Mouse (Mus musculus): ENCODE data around the gene Ubap1. TPM values are rescaled to one million over a fixed set of nuclear protein-coding genes. Genes with fewer than 3 reads are reported as not detected.

The Ubap1 gene
- 21.1 and 28.6 TPM in 2 replicates for total RNA-seq (2015)
- total RNA-seq (2017), result 23.2 and 27.4 TPM in 2 replicates

DNA sequence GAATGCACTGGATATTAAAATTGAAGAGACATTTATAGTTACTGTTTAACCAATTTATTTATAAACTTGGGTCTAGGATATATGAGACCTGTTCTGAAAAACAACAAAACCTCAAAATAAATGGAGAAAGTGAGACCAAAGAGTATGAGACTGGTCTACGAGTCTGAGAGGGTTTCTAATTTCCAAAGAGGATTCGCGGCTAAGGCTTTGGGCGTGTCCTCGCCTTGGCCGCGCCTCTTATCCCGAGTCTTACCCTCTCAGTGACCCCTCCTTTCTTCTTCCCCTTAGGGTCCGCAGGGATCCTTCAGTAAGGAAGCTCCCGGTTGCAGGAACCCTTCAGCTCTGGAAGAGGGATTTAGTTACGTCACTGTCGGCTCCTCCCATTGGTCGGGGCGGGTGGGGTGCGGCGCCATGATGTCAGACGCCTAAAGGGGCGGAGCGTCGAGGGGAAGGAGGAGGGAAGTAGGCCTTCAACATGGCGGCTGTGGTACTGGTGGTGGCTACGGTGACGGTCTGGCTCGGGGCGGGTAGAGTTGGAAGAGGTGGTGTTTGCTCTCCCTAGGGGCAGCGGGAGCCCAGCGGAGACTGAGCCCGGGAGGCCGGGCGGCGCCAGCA lies at the start of gene Ubap1:
Gene Ubap1 (plus strand): TSS at position 413 of the 615 bp plus-strand sequence.
- peak; percentile 97 for ATAC-seq (replicated peaks; ENCODE audit: poor library complexity)

DNA sequence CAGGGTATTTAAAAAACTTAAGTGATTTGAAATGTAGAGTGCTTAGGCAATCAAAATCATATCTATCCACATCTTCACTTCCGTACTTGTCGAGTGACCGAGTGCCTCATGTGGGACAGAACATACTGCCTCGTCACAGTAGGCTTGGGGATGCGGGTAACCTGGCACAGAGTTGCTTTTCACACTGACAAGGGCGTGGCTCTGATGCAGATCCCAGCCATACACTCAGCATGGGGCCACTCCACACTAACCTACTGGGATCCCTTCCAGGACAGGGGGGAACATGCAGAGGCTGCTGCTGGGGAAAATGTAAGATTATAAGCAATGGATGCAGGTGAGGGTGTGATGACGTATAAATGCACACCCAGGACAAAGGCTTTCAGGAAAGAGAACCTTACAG lies 45.1 kb upstream of the Ubap1 start:
- peak; percentile 47; the same call in 1 of the 2 replicates for ATAC-seq (replicated peaks; ENCODE audit: poor library complexity)

DNA sequence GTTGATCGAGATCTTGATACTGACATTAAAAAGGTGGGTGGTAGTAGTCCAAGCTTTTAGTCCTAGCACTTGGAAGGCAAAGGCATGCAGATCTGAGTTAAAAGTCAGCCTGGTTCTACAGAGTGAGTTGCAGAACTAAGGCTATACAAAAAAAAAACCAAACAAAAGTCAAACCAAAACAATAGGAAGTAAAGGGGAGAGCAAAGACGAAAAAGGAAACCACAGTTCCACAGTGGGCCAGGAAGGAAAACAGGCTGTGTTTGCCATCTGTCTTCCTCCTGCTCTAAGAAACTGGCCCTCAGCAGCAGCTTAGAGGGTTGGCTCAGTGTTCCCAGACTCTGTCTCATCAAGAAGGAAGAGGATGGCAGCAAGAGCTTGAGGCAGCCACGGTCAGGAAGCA lies 44.5 kb upstream of the Ubap1 start:
- ATAC-seq (replicated peaks; ENCODE audit: poor library complexity), result peak; percentile 62

DNA sequence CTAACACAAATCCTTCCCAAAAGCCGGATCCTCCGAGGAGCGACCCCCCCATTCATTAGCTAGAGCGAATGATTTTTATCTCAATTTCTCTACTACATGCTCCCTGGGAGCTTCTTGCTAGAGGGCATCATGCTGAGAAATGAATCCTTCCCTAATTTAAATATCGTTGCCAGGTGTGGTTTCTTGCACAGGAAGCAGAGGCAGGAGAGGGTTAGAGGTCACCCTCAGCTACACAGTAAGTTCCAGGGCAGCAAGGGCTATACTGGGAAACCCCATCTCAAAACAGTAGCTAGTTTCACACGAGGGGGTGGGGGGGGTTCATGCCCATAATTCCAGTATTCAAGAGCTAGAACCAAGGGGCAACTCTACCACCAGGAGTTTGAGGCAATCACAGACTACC lies 41.4 kb upstream of the Ubap1 start:
- ATAC-seq (replicated peaks; ENCODE audit: poor library complexity), result no peak

DNA sequence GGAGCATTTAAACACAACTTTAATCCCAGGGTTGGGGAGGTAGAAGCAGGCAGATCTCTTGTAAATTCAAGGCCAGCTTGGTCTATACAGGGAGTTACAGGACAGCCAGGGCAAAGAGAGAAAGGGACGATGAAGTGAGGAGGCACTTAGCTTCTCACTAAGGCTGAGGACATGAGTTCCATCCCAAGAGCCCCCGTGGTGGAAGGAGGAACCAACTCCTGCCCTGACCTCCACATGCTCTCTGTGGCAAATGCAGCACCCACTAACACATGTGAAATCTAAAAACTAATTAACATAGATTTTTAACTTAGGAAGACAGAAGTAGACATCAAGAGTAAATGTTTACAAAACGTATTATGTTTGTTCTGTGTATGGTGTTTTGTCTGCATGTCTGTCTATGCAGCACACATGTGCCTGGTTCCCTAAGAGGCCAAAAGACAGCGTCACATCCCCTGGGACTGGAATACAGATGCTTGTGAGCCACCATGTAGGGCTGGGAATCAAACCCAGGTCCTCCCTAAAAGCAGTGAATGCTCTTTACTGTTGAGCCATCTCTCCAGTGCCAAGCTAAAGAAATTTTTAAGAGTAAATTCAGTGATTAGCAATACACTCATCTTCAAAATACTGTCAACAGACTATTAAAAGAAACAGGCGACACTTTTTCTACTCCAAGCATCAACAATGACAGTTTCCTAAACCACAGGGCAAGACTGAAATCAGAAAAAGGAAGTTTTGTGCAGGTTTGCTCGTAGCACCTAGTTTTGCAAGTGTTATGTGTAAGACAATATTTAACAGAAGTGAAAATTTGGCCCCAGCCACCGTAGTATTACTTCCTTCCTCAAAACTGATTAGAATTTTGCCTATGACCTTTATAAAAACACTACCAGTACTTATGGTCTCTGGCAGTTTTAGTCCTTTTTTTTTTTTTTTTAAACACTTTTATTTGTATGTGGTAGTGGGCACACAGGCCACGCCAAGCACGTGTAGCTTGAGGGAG lies 37.9 kb upstream of the Ubap1 start:
- peak; percentile 32 for ATAC-seq (replicated peaks; ENCODE audit: poor library complexity)

DNA sequence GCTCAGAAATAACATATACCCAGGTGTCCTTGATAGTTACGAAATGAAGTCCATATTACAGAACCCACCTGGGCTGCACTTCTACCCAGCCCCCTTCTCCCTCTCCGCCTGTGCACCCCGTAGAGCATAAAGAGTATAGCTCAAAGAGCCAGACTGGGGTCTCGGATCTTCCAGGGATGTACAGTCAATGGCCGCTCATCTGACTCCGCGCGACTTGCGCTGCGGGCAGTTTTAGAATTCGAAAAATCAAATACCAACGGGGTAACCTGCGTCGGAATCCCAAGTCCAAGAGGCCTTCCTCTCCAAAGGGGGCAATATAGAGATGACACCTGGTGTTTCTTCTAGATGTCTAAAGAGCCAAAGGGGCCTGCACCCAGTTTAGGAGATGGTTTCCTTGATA lies 35.1 kb upstream of the Ubap1 start:
- no peak for ATAC-seq (replicated peaks; ENCODE audit: poor library complexity)

DNA sequence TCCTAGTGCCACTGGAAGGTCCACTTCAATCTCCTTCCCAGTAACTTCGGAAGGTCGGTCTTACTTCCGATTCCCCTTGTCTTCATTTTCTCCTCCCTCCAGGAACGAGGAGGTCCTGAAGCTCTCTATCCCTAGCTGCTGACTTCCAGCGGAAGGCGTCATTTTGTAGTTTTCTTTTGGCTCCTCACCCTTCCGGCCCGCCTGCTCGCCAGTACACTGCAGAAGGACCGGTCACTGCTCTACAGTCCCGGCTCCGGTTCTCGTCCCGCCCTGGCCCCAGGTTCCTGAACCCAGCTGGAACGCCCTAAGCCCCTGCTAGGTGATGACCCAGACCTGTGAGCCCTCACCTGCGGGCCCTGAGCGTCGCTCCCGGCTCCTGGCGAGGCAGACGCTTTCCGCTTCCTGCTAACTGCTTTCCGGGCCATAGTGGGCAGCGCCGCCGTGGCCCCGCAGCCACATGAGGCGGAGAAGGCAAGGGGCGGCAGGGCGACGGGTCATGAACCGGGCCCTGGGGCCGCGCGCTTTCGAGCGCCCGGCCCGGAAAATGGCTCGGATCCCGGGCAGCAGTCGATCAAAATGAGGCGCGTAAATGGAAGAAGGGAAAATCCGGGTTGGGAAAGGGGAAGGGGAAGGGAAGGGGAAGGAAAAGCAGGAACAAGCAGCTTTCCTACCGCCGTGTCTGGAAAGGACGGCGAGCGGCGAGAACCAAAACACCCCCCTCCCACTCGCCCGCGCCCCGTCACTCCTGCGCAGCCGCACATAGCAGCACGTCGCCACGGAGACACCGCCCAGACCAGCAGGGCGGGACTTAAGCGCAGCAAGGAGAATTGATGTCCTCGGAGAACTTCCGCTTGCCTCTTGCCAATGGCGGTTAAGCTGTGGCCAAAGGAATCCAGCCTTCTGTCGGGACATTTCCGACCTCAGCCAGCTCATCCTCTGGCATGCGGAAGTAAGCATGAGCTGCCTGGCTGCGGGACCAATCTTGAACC lies 34.4 kb upstream of the Ubap1 start, which contains the start of gene Dcaf12:
Gene Dcaf12 (minus strand): TSS at position 749 of the 989 bp plus-strand sequence.
- ATAC-seq (replicated peaks; ENCODE audit: poor library complexity), result peak; percentile 87

DNA sequence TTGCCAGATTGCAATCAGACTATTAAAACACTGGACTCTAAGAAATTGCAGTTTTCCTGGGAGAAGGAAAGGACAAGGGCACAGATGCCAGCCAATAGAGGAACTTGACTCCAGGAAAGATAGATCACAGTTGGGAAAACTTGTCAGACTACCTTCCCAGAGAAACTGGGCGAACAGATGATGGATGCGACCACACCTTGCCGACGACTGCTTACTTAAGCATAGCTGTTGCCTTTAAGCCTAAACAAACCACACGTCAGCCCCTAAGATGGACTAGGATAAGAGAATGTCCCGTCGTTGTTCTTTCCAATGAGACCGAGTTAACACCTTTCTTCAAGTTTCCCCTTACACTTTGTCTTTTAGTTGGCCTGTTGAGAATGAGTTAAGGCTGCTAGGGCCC lies 33.6 kb upstream of the Ubap1 start:
- ATAC-seq (replicated peaks; ENCODE audit: poor library complexity), result no peak

DNA sequence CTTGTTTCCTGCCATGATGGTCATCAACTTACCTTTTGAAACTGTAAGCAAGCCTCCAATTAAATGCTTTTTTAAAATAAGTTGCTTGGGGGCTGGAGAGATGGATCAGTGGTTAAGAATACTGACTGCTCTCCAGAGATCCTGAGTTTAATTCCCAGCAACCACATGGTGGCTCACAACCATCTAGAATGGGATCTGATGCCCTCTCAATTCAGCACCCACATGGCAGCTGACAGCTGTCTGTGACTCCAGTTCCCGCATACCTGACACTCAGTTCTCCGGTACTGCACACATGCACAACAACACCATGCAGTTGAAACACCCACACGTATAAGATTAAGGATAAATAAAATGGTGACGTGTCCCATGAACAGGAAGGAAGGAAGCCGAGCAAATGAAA lies 30.5 kb upstream of the Ubap1 start:
- ATAC-seq (replicated peaks; ENCODE audit: poor library complexity), result no peak

DNA sequence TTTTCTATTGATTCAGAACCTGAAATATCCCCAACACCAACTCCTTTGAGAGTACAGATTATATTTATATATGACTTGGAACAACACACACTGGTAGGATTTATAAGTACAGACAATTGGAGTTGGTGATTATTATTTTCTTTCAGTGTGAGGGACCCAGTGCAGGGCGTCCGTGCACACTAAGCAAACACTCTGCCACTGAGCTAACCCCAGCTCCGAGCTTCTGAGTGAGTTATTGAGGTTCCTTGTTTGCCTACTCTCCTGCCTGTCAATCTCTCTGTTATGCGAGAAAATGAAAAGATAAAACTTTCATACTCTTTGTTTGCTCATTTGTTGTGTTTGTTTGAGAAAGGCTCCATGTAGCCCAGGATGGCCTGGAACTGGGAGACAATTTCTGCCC lies 27.8 kb upstream of the Ubap1 start:
- no peak for ATAC-seq (replicated peaks; ENCODE audit: poor library complexity)

DNA sequence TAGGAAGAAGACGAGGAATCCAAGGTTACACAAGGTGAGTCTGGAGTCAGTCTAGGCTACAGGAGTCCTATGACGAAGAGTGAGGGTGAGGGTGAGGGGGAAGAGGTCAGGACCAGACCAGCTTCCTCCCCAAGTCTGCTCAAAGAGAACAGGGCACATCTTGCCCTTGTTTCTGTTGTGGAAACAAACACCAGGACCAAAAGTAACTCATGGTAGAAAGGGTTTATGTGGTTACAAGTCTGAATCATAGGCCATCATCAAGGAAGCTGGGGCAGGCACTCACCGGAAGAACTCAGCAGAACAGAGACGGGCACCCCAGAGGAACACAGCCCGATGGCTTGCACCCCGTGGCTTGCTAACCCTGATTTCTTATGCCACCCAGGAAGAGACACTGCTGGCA lies 21.9 kb upstream of the Ubap1 start:
- no peak for ATAC-seq (replicated peaks; ENCODE audit: poor library complexity)

DNA sequence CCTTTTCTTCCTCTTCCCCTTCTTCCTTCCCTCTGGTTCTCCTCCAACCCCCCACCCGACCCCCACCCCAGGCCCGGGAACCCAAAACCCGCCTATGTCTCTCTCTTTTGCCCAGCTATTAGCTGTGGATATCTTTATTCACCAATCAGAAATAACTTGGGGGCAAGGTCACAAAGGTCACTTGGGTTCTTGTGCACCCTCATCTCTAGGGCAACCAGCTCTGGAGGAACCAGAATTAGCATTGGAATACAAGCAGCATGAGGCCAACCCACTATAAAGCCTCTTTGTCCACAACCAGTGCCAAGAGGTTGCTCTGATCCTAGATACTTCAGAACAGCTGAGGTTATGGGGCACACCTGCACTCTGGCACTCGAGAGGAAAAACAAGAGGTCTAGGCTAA lies 19.3 kb upstream of the Ubap1 start:
- ATAC-seq (replicated peaks; ENCODE audit: poor library complexity), result no peak

DNA sequence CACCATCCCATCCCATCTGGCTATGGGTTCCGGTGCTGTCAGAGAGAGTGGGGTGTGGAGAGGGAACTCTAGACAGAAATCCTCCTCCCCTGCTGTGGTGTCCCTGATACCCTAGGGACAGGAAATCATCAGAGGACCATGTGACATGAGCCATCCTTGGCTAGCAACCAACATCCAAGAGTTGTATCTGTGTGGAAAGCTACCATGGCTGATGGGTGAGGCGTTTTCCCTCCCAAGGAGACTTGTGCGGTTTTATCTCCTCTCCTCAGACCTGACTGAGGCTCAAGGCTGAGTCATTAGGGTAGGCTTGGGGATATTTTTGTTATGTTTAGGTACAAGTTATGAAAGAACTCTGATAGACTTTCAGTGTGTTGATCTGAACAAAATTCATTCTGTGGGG lies 17.7 kb upstream of the Ubap1 start:
- ATAC-seq (replicated peaks; ENCODE audit: poor library complexity), result peak; percentile 98

DNA sequence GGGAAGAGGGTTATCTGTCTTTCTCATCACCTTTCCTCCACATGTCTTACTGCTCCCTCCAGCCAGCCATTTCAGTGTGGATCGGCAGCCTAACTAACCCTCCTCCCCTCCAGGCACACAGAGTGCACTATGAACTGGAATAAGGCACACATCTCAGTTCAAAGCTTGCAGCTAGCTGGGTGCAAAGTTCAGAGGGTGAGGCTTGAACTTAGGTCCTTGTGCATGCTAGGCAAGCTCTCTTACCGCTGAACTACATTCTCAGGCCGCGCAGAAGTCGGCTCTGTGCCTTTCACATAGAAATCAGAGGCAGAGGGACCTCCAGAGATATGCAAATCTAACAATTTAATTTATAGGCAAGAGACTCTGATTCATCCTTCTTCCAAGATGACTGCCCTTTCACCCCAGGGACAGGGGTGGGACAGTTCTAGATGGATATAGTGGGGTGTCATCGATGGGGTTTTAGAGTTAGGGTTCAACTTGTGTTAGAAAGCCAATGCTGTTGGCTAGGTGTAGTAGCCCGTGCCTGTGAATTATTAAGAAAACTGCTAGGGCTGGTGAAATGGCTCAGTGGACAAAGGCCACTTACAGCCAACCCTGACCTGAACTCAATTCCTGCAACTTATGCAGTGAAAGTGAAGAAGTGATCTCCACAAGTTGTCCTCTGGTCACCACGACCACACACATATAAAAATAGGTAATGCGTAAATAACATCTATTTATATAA lies 16.9 kb upstream of the Ubap1 start:
- ATAC-seq (replicated peaks; ENCODE audit: poor library complexity), result no peak

DNA sequence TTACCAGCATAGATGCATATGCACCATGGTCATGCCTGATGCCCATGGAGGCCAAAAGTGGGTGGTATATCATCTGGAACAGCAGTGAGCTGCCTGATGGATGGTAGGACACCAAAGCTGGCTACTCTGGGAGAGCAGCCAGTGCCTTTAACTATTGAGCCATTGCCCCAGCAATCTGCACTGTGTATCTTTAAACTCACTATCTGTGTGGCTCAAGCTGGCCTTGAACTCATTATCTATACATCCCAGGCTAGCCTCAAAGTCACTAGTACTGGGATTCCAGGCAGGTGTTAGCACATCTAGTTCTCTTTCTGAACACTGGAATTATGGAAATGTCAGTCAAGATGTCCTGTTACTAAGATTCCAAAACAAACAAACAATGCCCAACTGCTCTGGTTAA lies 12.2 kb upstream of the Ubap1 start:
- peak; percentile 92 for ATAC-seq (replicated peaks; ENCODE audit: poor library complexity)

DNA sequence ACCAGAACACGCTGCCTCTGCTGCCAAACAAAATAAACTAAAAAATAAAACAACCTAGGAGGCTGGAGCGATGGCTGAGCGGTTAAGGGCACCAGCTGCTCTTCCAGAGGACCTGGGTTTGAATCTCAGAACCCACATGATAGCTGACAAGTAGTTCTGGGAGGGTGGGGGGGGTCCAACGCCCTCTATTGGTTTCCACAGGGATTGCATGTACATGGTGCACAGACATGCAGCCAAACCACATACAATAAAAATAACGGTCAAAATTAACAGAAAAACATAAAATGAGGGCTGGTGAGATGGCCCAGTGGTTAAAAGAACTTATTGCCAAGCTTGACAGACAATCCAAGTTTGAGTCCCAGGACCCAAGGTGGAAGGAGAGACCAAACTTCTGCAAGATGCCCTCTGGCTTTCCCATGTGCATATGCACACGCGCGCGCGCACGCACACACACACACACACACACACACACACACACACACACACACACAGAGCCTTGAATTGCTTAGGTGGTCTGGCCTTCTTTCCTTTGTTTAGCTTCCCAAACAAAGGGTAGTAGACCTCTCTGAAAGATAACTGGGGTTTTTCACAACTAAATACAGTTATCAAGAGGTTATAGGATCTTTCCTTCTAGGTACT lies 7.8 kb upstream of the Ubap1 start:
- no peak for ATAC-seq (replicated peaks; ENCODE audit: poor library complexity)

DNA sequence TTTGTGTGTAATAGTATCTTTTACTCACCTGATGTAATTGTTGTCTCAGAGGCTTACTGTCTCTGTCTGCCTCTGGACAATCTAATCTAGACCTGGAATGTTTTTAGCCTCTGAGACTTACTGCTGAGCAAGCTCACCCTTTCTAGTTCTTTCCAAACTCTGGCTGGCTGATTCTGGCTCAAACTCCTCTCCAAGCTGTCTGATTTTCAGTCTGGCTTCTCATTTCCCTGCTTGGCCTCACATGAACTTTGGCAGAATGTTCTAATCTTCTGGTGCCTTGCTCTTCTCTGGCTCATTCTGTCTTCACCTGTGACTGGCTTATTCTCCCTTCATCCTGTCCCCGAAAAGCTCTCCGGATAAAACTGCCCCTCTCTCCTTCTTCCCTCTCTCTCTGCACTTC lies 2.8 kb upstream of the Ubap1 start:
- no peak for ATAC-seq (replicated peaks; ENCODE audit: poor library complexity)

DNA sequence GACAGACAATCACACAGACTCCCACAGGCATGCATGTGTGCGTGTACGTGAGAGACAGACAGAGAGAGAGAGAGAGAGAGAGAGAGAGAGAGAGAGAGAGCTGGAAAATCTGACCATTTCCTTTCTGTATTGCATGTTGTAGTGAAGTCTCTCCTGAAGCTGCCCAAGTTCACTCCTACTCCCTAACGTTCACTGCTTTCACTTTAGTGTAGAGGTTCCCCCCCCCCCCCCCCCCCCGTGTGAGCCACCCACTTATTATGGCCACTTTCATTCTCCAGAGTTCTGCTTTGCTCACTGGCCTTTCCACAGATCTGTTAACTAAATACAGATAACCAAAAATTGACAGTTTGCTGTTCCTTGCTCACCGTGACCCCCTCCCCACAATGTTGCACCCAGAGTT lies 957 bp upstream of the Ubap1 start:
- peak; percentile 11; the same call in 1 of the 2 replicates for ATAC-seq (replicated peaks; ENCODE audit: poor library complexity)

DNA sequence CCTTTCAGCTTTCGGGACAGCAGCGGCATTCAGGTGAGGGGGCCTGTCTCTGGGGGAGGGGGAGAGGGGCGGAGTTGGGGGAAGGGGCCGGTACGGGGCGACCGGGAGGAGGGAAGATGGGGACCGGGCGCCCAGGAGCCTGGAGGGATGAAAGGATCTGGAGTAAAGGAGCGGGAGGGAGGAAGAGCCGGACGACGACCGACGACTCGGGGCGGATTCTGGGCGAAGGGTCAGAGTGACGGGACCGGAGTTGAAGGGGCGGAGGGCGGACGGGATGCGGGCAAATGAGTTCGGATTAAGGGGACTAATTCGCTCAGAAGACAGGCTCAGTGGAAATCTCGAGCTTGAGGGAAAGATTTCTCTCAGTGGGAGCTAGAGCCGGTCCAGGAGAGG lies 399 bp downstream of the Ubap1 start:
- peak; percentile 11 for ATAC-seq (replicated peaks; ENCODE audit: poor library complexity)

DNA sequence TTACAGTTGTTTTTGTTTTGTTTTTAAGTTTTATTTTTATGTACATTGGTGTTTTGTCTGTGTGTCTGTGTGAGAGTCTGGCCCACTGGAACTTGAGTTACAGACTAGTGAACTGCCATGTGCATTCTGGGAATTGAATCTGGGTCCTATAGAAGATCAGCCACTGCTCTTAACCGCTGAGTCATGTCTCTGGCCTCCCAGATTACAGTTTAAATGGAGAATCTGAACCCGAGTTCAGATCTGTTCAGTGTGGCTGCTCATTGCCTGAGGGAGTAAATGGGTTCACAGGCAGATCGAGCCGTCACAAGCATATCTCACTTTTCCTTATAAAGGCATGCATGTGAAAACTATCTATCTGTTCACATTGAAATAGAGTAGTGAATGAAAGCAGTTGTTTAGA lies 4.0 kb downstream of the Ubap1 start:
- no peak for ATAC-seq (replicated peaks; ENCODE audit: poor library complexity)
